Mouse (Mus musculus): ENCODE measurements around the gene Wfdc15b.

The Wfdc15b gene

DNA sequence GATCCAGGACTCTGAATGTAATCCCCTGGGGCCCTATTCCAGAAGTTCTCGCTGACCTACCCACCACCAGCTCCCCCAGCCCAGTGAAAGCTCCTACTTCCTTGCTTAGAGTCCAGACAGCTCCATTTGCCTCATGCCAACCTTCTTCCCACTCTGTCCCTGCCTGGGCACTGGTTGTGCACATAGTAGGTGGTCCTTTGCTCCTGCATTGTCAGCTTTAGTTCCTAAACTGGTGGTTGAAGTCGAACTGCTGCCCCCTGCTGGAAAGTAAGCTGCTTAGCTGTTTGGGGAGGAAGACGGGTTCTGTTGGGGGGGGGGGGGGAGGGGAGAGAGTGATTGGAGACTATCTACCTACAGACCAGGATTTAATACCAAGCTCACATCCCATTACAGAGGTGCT lies 41.3 kb downstream of the Wfdc15b start:
- DNase-seq (ENCODE audit: low spot score), result no peak

DNA sequence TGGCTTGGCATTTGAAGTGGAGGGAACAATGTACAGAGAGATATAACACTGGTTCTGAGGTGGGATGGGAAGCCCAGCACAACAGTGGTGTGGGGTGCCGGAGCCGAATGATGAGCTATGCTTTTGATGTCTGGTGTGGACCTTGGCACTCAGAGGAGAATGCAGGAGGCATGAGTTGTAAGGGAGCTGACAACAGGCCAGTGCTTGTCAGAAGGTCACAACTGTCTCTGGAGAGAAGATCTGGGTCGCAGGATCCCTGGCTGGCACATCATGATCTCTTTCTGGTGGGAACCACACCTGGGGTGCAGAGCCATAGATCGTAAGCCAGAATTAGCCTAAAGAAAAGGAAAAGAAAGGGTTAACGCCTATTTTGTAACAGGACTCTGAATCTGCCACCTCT lies 43.6 kb downstream of the Wfdc15b start:
- no peak for DNase-seq (ENCODE audit: low spot score)

DNA sequence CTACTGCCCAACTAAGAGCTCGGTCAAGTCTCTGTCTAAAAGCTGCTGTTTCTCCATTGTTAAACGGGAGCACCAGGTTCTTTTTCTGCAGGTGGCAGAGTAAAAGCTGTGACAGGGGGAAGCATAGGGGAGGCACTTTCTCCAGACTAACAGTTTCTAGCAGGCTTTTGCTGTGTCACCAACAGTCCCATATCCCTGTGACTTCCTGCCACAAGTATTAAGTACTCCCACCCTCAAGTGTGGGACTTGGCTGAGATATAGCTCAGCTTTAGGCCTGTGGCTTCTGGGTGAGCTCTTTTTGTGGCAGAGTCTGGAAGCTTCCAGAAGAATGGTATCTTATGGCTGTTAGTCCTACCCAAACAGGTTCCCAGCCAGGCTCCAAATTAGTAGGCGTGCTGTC lies 45.6 kb downstream of the Wfdc15b start:
- no peak for DNase-seq (ENCODE audit: low spot score)

DNA sequence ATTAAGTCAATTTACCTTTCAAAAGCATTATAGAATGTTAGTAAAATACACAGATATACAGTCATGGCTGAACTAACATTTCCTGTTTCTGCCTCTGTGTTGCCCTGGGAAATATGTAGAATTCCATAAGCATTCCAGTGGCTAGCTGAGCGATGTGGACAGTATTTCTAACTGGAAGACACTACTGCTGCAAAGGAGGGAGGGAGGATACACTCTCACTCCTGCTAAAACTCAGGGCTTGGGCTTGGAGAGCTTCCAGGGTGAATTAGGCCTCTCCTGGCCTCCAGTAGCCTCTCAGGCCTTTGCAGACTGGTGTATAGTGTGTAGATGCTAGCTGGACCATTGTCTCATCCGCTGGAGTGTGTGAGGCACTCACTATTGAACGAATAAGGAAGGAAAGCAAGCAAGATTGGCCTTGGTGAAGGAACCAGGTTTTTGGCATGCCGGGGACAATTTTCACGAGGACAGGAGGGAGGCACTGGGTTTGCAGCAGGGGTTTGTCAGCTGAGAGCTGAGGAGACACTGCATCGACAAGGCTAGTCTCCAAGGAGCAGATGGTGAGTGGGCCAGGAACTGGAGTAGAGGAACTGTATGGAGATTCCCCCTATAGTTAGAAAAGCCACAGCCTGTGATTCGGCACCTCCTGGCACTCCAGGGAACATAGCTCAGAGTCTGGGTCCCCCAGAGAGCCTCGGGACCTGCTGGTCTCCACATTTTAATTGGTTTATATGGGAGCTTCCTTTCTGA lies 46.6 kb downstream of the Wfdc15b start:
- DNase-seq (ENCODE audit: low spot score), result no peak

DNA sequence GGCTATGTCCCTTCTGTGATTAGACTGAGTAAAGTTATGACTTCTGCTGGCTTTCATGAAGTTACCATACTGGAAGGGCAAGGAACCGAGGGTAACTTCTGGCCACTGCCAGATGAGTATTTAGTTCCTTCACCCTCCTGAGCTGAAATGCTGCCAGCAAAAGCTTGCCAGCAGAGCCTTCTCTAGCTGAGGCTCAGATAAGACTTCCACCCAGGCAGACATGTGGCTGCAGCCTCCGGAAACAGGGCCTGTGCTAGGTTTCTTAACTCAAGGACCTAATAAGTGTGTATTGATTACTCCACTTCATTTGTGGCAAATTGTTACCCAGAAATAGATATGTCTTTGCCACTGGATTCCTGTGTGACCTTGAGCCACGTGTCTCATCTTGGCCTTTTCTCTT lies 48.1 kb downstream of the Wfdc15b start:
- DNase-seq (ENCODE audit: low spot score), result no peak

DNA sequence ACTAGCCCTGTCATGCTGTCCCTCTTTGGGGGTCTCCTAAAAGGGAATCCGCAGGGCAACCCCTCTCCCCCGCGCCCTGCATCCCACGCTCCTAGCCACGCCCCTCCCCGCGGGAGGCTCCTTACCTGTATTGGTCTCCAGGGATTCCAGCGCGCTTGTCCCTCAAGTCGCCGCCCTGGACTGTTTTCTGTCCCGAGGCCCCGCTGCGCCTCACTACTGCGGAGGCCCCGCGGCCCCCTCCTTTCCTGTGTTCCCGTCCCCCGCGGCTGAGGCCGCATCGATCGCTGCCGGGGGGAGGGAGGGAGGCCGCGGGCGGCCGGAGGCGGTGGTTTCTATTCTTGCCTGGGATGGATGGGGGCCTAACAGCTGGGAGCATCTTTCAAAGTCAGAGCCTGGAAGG lies 50.6 kb downstream of the Wfdc15b start, which contains the start of gene Kcns1:
Gene Kcns1, minus strand, starts transcription at position 212 of the 400 bp plus-strand sequence.
- peak; percentile 18 for DNase-seq (ENCODE audit: low spot score)

DNA sequence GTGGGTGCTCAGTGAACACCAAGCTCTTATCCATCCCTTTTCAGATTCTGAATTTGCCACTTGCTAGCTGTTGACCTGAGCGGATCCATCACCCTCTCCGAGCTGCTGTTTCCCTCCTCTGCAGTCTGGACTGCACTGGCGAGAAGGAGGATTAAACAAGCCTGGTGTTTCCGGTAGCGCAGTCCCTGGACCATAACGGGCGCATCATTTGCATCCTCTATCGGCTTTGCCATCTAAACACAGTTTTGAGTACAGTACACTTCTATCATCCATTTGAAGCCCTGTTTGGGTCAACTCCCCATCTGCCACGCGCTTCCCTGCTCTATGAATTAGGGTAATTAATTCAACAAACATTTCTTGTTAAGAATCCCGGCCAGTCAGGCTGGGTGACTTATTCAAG lies 51.1 kb downstream of the Wfdc15b start:
- peak; percentile 39 for DNase-seq (ENCODE audit: low spot score)

DNA sequence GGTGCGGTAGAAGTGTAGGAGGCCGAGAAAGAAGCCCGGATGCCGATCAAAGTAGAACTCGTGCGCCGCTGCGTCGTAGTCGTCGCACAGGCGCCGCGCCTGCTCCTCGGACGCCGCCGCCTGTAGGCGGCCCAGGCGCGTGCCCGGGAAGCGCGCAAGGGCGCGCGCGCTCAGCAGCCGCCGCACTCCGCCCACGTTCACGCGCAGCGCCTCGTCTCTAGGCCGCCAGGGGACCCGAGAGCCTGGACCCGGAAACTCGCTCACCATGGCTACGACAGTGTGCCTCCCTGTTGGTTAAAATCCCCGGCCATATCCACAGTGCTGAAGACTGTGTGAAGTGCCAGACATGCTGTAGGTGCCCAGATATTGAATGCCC lies 52.9 kb downstream of the Wfdc15b start:
- DNase-seq (ENCODE audit: low spot score), result peak; percentile 32

DNA sequence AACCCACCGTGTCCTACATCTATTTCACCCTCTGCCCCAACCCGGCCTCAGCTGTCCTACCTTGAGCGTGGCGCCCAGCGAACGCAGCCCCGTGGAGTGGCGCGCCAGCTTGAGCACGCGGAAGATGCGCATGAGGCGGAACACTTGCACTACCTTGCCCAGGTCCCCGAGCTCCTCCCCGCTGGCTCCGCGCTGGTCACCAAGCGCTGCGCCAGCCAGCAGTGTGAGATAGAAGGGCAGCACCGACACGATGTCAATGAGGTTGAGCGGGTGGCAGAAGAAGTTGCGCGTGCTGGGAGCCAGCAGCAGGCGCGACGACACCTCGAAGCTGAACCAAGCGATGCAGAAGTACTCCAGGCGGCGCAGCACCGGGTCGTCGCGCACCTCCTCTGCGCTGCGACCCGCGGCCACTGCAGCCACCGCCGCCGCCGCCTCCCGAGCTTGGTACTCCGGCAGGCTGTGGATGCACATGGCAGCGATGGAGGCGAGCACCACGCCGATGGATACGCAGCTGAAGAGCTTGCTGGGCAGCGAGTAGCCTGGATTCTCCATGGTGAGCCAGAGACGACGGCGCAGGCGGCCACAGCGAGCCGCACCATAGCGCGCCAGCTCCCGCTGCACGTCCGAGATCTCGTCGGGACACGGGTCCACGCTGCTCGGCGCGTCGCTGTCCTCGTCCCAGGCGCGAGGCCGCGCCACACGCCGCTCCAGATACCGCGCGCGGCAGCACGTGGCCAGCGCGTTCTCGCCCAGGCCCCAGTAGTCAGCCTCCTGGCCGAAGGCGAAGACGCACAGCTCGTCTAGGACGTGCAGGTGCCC lies 53.5 kb downstream of the Wfdc15b start:
- DNase-seq (ENCODE audit: low spot score), result no peak

DNA sequence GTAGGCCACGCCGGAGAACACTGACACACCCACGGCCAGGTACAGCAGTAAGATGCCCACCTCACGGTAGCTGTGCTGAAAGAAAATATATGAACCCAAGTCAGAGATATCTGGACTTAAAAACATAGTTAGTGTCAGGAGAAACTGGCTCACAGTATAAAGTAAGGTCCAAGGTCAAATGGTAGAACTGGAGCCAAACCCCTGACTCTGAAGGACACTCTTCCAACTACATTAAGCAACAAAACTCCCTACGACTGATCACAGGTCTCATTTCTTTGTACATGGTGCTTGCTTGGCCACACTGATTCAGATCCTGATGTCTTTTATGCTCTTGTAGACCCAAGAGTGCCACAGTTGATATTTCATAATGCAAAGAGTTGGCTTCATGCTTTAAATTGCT lies 56.5 kb downstream of the Wfdc15b start:
- DNase-seq (ENCODE audit: low spot score), result no peak
